Comparison of ENCODE assay signal across 8 mouse cellular contexts in genomic region chr9:28402770-28403650, GRCm38 (mm10).
DNase-seq lines count a peak whose midpoint lies in the region; ATAC-seq and TF ChIP-seq lines count a peak whose summit lies in the region.

No protein-coding gene starts in this region.

- H3K4me2 ChIP-seq in forebrain, postnatal 0 days (ENCODE audit: low read depth): peak overlapping the region; percentile 96
- H3K4me2 ChIP-seq in intestine, embryonic 15.5 days (replicated peaks): peak overlapping the region; percentile 96
- peak overlapping the region; percentile 8; the same call in 1 of the 2 replicates for H3K4me2 ChIP-seq in liver, embryonic 16.5 days (ENCODE audit: low read depth, low read length)

- H3K9ac ChIP-seq in forebrain, postnatal 0 days: peak overlapping the region; percentile 55
- H3K9ac ChIP-seq in intestine, embryonic 15.5 days: peak overlapping the region; percentile 34
- no peak overlapping the region for H3K9ac ChIP-seq in liver, embryonic 16.5 days (ENCODE audit: low read depth, low read length)

- H3K27ac ChIP-seq in cerebellum, adult 2 months (ENCODE audit: insufficient read depth, low read length): peak overlapping the region; percentile 94
- H3K27ac ChIP-seq in forebrain, postnatal 0 days (ENCODE audit: low read depth, low read length): peak overlapping the region; percentile 31; the same call in 1 of the 2 replicates
- H3K27ac ChIP-seq in intestine, embryonic 15.5 days: no peak overlapping the region
- H3K27ac ChIP-seq in liver, embryonic 16.5 days (ENCODE audit: low read length): no peak overlapping the region

- WGBS in cerebellum, adult 2 months: 2% methylated on average over 50 of the region's 56 CpGs
- 2% methylated on average over 55 of the region's 56 CpGs for WGBS in forebrain, postnatal 0 days
- WGBS in intestine, embryonic 15.5 days: 2% methylated on average over 54 of the region's 56 CpGs
- WGBS in liver, embryonic 16.5 days (ENCODE audit: insufficient replicate concordance): 3% methylated on average over 54 of the region's 56 CpGs

- H3K36me3 ChIP-seq in forebrain, postnatal 0 days (ENCODE audit: insufficient read depth): no peaks in the 10 kb centered on the region
- no peaks in the 10 kb centered on the region for H3K36me3 ChIP-seq in intestine, embryonic 15.5 days
- no peaks in the 10 kb centered on the region for H3K36me3 ChIP-seq in liver, embryonic 16.5 days (ENCODE audit: control insufficient read depth, insufficient read depth)

- H3K9me3 ChIP-seq in forebrain, postnatal 0 days (ENCODE audit: low read length): no peaks in the 10 kb centered on the region
- H3K9me3 ChIP-seq in intestine, embryonic 15.5 days: no peaks in the 10 kb centered on the region
- H3K9me3 ChIP-seq in liver, embryonic 16.5 days (replicated peaks; ENCODE audit: control insufficient read depth, low read length): no peaks in the 10 kb centered on the region

- peak; percentile 35; the same call in 1 of the 2 replicates for TF ChIP-seq POLR2A in cerebellum, adult 2 months (IDR thresholded peaks at IDR 0.05; ENCODE audit: borderline replicate concordance, insufficient read depth, low read length)

- peak; percentile 88 for ATAC-seq in forebrain, postnatal 0 days
- peak; percentile 60 for ATAC-seq in intestine, embryonic 15.5 days
- no peak for ATAC-seq in liver, embryonic 16.5 days (ENCODE audit: low read depth)

- peak; percentile 15 for DNase-seq in kidney, postnatal 14 days
- DNase-seq in kidney, adult 9 months: no peak
- peak; percentile 80 to 85 for DNase-seq in cerebellum, adult 2 months
- DNase-seq in forebrain, postnatal 0 days: peak; percentile 51
- DNase-seq in right cerebral cortex, postnatal 36 days (ENCODE audit: low spot score in 2 of 2): peak; percentile 60 to 67
- no peak for DNase-seq in urinary bladder, postnatal 10 days (ENCODE audit: low spot score)

- no peak for TF ChIP-seq CTCF in cerebellum, adult 2 months (IDR thresholded peaks at IDR 0.05; ENCODE audit: borderline replicate concordance, insufficient read depth, low read depth, low read length)
- TF ChIP-seq CTCF in forebrain, postnatal 0 days (IDR thresholded peaks at IDR 0.05; ENCODE audit: low read depth): no peak

- H3K4me1 ChIP-seq in cerebellum, adult 2 months (ENCODE audit: control insufficient read depth, insufficient read depth, low read length): no peaks in the 10 kb centered on the region; the same call in 1 of the 2 replicates
- no peaks in the 10 kb centered on the region for H3K4me1 ChIP-seq in forebrain, postnatal 0 days (ENCODE audit: insufficient read depth)
- peaks cover 6% of the 10 kb centered on the region; the same call in 1 of the 2 replicates for H3K4me1 ChIP-seq in intestine, embryonic 15.5 days (replicated peaks)
- no peaks in the 10 kb centered on the region for H3K4me1 ChIP-seq in liver, embryonic 16.5 days (ENCODE audit: control insufficient read depth, low read depth, low read length)

- peak overlapping the region; percentile 60 for H3K4me3 ChIP-seq in cerebellum, adult 2 months (replicated peaks; ENCODE audit: insufficient read depth, low read depth, low read length)
- H3K4me3 ChIP-seq in forebrain, postnatal 0 days (ENCODE audit: low read depth, low read length): peak overlapping the region; percentile 49
- peak overlapping the region; percentile 56 for H3K4me3 ChIP-seq in intestine, embryonic 15.5 days (replicated peaks)
- peak overlapping the region; percentile 21; the same call in 1 of the 2 replicates for H3K4me3 ChIP-seq in liver, embryonic 16.5 days (ENCODE audit: low read depth, low read length)

- H3K27me3 ChIP-seq in cerebellum, adult 2 months (ENCODE audit: control insufficient read depth, insufficient read depth, low read length): no peaks in the 10 kb centered on the region
- no peaks in the 10 kb centered on the region for H3K27me3 ChIP-seq in forebrain, postnatal 0 days (ENCODE audit: insufficient read depth, low read length)
- H3K27me3 ChIP-seq in intestine, embryonic 15.5 days (replicated peaks): peaks cover 18% of the 10 kb centered on the region
- H3K27me3 ChIP-seq in liver, embryonic 16.5 days (ENCODE audit: control insufficient read depth, insufficient read depth, low read depth, low read length): peaks cover 25% of the 10 kb centered on the region

Comparison
In these comparisons a context has a peak if more than half of its experiments do, and no peak if none do; other contexts are left out.
1. DNase-seq: peak in kidney, postnatal 14 days (single experiment), cerebellum, adult 2 months (2 of 2), forebrain, postnatal 0 days (single experiment) and right cerebral cortex, postnatal 36 days (2 of 2); none in kidney, adult 9 months (single experiment) and urinary bladder, postnatal 10 days (single experiment).
2. H3K27ac ChIP-seq: peak in cerebellum, adult 2 months (single experiment) and forebrain, postnatal 0 days (single experiment); none in intestine, embryonic 15.5 days (single experiment) and liver, embryonic 16.5 days (single experiment).
3. H3K4me2 ChIP-seq: peak in every context shown above with its lines; median percentile 96 in forebrain, postnatal 0 days; 96 in intestine, embryonic 15.5 days; 8 in liver, embryonic 16.5 days.
4. Peak in every context shown above with its lines, with median percentiles within 50 percentile points of each other: H3K4me3 ChIP-seq.